Mouse (Mus musculus) cerebellum, postnatal 10 days (tissue): ENCODE measurements around the gene Acot6.

Experiments
- DNase-seq, 2 experiments: peaks; one replicate each; pipeline ENCODE4 v3.0.0; 2021; ENCODE audit warnings: mixed read lengths in 2 of 2

The Acot6 gene

GRCm38 (mm10) chr12:84107012-84107411 is 6.6 kb downstream of the Acot6 start:
- DNase-seq, result no peak

GRCm38 (mm10) chr12:84107692-84108091 is 7.2 kb downstream of the Acot6 start:
- DNase-seq, result no peak

GRCm38 (mm10) chr12:84109924-84110323 is 9.5 kb downstream of the Acot6 start:
- no peak for DNase-seq

GRCm38 (mm10) chr12:84110814-84111213 is 10.4 kb downstream of the Acot6 start:
- DNase-seq, result no peak

GRCm38 (mm10) chr12:84113676-84114075 is 13.2 kb downstream of the Acot6 start:
- DNase-seq, result no peak

GRCm38 (mm10) chr12:84114153-84114994 is 13.9 kb downstream of the Acot6 start, which contains the start of gene Dnal1:
TSS of gene Dnal1 (plus strand) at chr12:84114366.
- DNase-seq, result peak; percentile 92 to 96

- DNase-seq, result no peak
Observed at GRCm38 (mm10) chr12:84119584-84119983, 19.1 kb downstream of the Acot6 start.

GRCm38 (mm10) chr12:84125892-84126291 is 25.4 kb downstream of the Acot6 start:
- DNase-seq, result no peak

- no peak for DNase-seq
Observed at GRCm38 (mm10) chr12:84126899-84127298, 26.4 kb downstream of the Acot6 start.

GRCm38 (mm10) chr12:84128576-84128975 is 28.1 kb downstream of the Acot6 start:
- no peak for DNase-seq

- no peak for DNase-seq
Observed at GRCm38 (mm10) chr12:84129931-84130330, 29.5 kb downstream of the Acot6 start.

GRCm38 (mm10) chr12:84132265-84132664 is 31.8 kb downstream of the Acot6 start:
- peak; percentile 46 to 63 for DNase-seq

- DNase-seq, result no peak
Observed at GRCm38 (mm10) chr12:84137131-84137530, 36.7 kb downstream of the Acot6 start.

- no peak for DNase-seq
Observed at GRCm38 (mm10) chr12:84140135-84140534, 39.7 kb downstream of the Acot6 start.

GRCm38 (mm10) chr12:84141271-84141670 is 40.8 kb downstream of the Acot6 start:
- no peak for DNase-seq

- DNase-seq, result no peak
Observed at GRCm38 (mm10) chr12:84142281-84143050, 42.0 kb downstream of the Acot6 start.

- DNase-seq, result peak; percentile 87 to 90
Observed at GRCm38 (mm10) chr12:84147954-84148621, 47.6 kb downstream of the Acot6 start, which contains the start of gene Pnma1. TSS of gene Pnma1 (minus strand) at chr12:84148489.

- no peak for DNase-seq
Observed at GRCm38 (mm10) chr12:84148622-84149012, 48.2 kb downstream of the Acot6 start.

GRCm38 (mm10) chr12:84149971-84150370 is 49.5 kb downstream of the Acot6 start:
- peak in 1 of 2 experiments; percentile 8 for DNase-seq

- DNase-seq, result peak in 1 of 2 experiments; percentile 51
Observed at GRCm38 (mm10) chr12:84150976-84151375, 50.5 kb downstream of the Acot6 start.

- DNase-seq, result peak in 1 of 2 experiments; percentile 11
Observed at GRCm38 (mm10) chr12:84151911-84152310, 51.5 kb downstream of the Acot6 start.

- peak in 1 of 2 experiments; percentile 28 for DNase-seq
Observed at GRCm38 (mm10) chr12:84152352-84153190, 52.1 kb downstream of the Acot6 start.
